Mouse (Mus musculus): ENCODE data around the gene Rtl8c. TPM values are rescaled to one million over a fixed set of nuclear protein-coding genes. Genes with fewer than 3 reads are reported as not detected.
"Not testable (repeated sequence)": the region's sequence is repeated elsewhere in the genome, so short reads cannot be mapped to it uniquely, and the experiment has no call there.

The Rtl8c gene
- total RNA-seq (2014; fragmentation: Nextera tagmentation) (not detected in 2 replicates), total RNA-seq (2017) (11.2 TPM in 1 of 2 replicates, not detected in the other)

- peak; percentile 91 for ATAC-seq (replicated peaks; ENCODE audit: low FRiP score, low TSS enrichment, poor library complexity, severe bottlenecking)
These were observed at the start of gene Rtl8c for GRCm38 (mm10) chrX:53607242-53608121. TSS of gene Rtl8c (plus strand) at chrX:53608032.

GRCm38 (mm10) chrX:53579311-53579710, 28.5 kb upstream of the Rtl8c start:
- no peak for ATAC-seq (replicated peaks; ENCODE audit: low FRiP score, low TSS enrichment, poor library complexity, severe bottlenecking)

- ATAC-seq (replicated peaks; ENCODE audit: low FRiP score, low TSS enrichment, poor library complexity, severe bottlenecking): not testable (repeated sequence)
These were observed 26.4 kb upstream of the Rtl8c start for GRCm38 (mm10) chrX:53581407-53581806.

- not testable (repeated sequence) for ATAC-seq (replicated peaks; ENCODE audit: low FRiP score, low TSS enrichment, poor library complexity, severe bottlenecking)
These were observed 24.4 kb upstream of the Rtl8c start for GRCm38 (mm10) chrX:53583404-53583803.

GRCm38 (mm10) chrX:53599993-53600392, 7.8 kb upstream of the Rtl8c start:
- 0 out of 2 replicates have a peak, but pooled peaks have one; percentile 57 for ATAC-seq (replicated peaks; ENCODE audit: low FRiP score, low TSS enrichment, poor library complexity, severe bottlenecking)

GRCm38 (mm10) chrX:53606176-53606575, 1.7 kb upstream of the Rtl8c start:
- ATAC-seq (replicated peaks; ENCODE audit: low FRiP score, low TSS enrichment, poor library complexity, severe bottlenecking): not testable (repeated sequence)

- ATAC-seq (replicated peaks; ENCODE audit: low FRiP score, low TSS enrichment, poor library complexity, severe bottlenecking): 0 out of 2 replicates have a peak, but pooled peaks have one; percentile 30
These were observed 436 bp downstream of the Rtl8c start for GRCm38 (mm10) chrX:53608122-53608813.

- not testable (repeated sequence) for ATAC-seq (replicated peaks; ENCODE audit: low FRiP score, low TSS enrichment, poor library complexity, severe bottlenecking)
These were observed 1.0 kb downstream of the Rtl8c start, which contains the start of gene Gm14597 for GRCm38 (mm10) chrX:53608879-53609278. TSS of gene Gm14597 (minus strand) at chrX:53608979.

- ATAC-seq (replicated peaks; ENCODE audit: low FRiP score, low TSS enrichment, poor library complexity, severe bottlenecking): 0 out of 2 replicates have a peak, but pooled peaks have one; percentile 59
These were observed 2.7 kb downstream of the Rtl8c start for GRCm38 (mm10) chrX:53610571-53610970.

- ATAC-seq (replicated peaks; ENCODE audit: low FRiP score, low TSS enrichment, poor library complexity, severe bottlenecking): not testable (repeated sequence)
These were observed 3.6 kb downstream of the Rtl8c start for GRCm38 (mm10) chrX:53611395-53611794.

GRCm38 (mm10) chrX:53638107-53638506, 30.3 kb downstream of the Rtl8c start:
- not testable (repeated sequence) for ATAC-seq (replicated peaks; ENCODE audit: low FRiP score, low TSS enrichment, poor library complexity, severe bottlenecking)

GRCm38 (mm10) chrX:53642604-53642979, 34.8 kb downstream of the Rtl8c start:
- ATAC-seq (replicated peaks; ENCODE audit: low FRiP score, low TSS enrichment, poor library complexity, severe bottlenecking): not testable (repeated sequence)

GRCm38 (mm10) chrX:53642980-53643961, 35.4 kb downstream of the Rtl8c start, which contains the start of gene Rtl8a:
TSS of gene Rtl8a (minus strand) at chrX:53643682.
- peak; percentile 99 for ATAC-seq (replicated peaks; ENCODE audit: low FRiP score, low TSS enrichment, poor library complexity, severe bottlenecking)

- ATAC-seq (replicated peaks; ENCODE audit: low FRiP score, low TSS enrichment, poor library complexity, severe bottlenecking): no peak
These were observed 38.1 kb downstream of the Rtl8c start for GRCm38 (mm10) chrX:53645885-53646284.

- not testable (repeated sequence) for ATAC-seq (replicated peaks; ENCODE audit: low FRiP score, low TSS enrichment, poor library complexity, severe bottlenecking)
These were observed 45.1 kb downstream of the Rtl8c start for GRCm38 (mm10) chrX:53652917-53653316.
